Mouse (Mus musculus) kidney, postnatal 0 days (tissue): ENCODE data around the gene Sgsm2. TPM values are rescaled to one million over a fixed set of nuclear protein-coding genes. Genes with fewer than 3 reads are reported as not detected.

Experiments
- ATAC-seq: fragments of 200-750 bp; cut with Nextera tagmentation; replicated peaks from 2 replicates; pipeline ENCODE4 v1.8.0; 2017; ENCODE audit warnings: low read depth, moderate number of reproducible peaks, moderate TSS enrichment, moderate library complexity; ENCODE audit not compliant: low FRiP score
- DNase-seq: peaks from one replicate; pipeline ENCODE4 v3.0.0-alpha.2; 2016; ENCODE audit warnings: low spot score
- H3K27ac ChIP-seq: fragments of 300-500 bp; sonication (generic); 2 replicates; pipeline ENCODE4 v1.5.1; 2014; ENCODE audit warnings: mild to moderate bottlenecking
- H3K27me3 ChIP-seq: fragments of 300-500 bp; sonication (generic); 2 replicates; pipeline ENCODE4 v1.6.1; 2014; ENCODE audit warnings: low read length, mixed read lengths; ENCODE audit not compliant: insufficient read depth
- H3K36me3 ChIP-seq: fragments of 300-500 bp; sonication (generic); 2 replicates; pipeline ENCODE4 v1.6.1; 2014; ENCODE audit warnings: low read length, mixed read lengths; ENCODE audit not compliant: insufficient read depth
- H3K4me1 ChIP-seq: fragments of 300-500 bp; sonication (generic); replicated peaks from 2 replicates; pipeline ENCODE4 v1.6.1; 2014; ENCODE audit warnings: antibody characterized with exemption, low read length, mixed read lengths; ENCODE audit not compliant: insufficient read depth
- H3K4me2 ChIP-seq: fragments of 300-500 bp; sonication (generic); 2 replicates; pipeline ENCODE4 v1.6.1; 2014; ENCODE audit warnings: mild to moderate bottlenecking, low read length, moderate library complexity, mixed read lengths
- H3K4me3 ChIP-seq: fragments of 300-500 bp; sonication (generic); replicated peaks from 2 replicates; pipeline ENCODE4 v1.5.1; 2014; ENCODE audit warnings: low read depth, low read length
- H3K9ac ChIP-seq: fragments of 300-500 bp; sonication (generic); 2 replicates; pipeline ENCODE4 v1.6.1; 2014; ENCODE audit warnings: low read depth, low read length
- H3K9me3 ChIP-seq: fragments of 300-500 bp; sonication (generic); replicated peaks from 2 replicates; pipeline ENCODE4 v1.6.1; 2016; ENCODE audit warnings: low read length, inconsistent platforms, mixed read lengths
- CTCF ChIP-seq: IDR thresholded peaks from 2 replicates; pipeline ENCODE4 v1.5.1; 2016; ENCODE audit warnings: antibody characterized with exemption, low read depth, mild to moderate bottlenecking, moderate library complexity
- whole genome bisulfite sequencing: fragments of 180-500 bp; shearing (Covaris S2); extraction: QIAGEN DNeasy Blood & Tissue Kit; methylation state at CpG from one replicate; pipeline ENCODE4 v1.1.7; 2014; 5-methylcytosine and 5-hydroxymethylcytosine counted together
- microRNA-seq: library from miRNA; unstranded; fragments of <30 nt; microRNA quantifications from one replicate; pipeline ENCODE4, GENCODE M21; 2016
- polyA plus RNA-seq: library from polyadenylated mRNA; unstranded; fragments of >200 nt; fragmentation: Nextera tagmentation; extraction: Ambion mirVana; gene quantifications from 2 replicates; pipeline ENCODE4 v1.2.1, GENCODE M21; 2015

Gene Sgsm2
- polyA plus RNA-seq, 1 experiment from 2014 or later = 4.9 TPM

DNA sequence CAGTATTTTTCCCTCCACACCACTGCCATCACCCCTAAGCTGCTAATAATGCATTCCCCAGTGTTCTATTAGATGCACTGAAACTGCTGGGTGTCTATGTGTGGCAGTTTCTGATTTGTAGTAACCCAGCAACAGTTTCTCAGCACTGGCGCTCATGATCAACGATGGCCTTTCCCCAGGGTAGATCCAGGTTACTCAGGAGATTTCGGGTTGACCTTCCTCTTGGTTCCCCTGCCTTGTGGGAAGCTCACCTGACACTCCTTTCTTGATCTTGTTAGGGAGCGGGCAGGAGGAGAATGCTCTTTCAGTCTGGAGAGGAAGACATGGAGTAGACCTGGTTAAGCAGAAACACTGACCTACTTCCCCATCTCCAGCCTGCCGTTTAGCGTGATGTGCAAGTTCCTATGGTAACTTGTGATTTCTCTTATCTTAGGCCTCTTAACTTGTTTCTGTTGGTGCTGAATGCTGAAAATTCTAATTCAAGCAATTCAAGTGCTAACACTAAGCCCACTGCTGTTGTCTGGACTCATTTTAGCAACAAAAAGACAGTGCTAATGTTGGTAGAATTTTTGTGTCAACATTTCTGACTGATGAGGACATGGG is 88.5 kb downstream of the Sgsm2 start:
- no peak for TF ChIP-seq CTCF
- Histone ChIP-seq H3K4me3 (no peak overlapping the region), H3K27me3 (no peaks in the 10 kb centered on the region), H3K9ac (no peak overlapping the region), H3K27ac (no peak overlapping the region), H3K9me3 (no peaks in the 10 kb centered on the region), H3K4me1 (no peaks in the 10 kb centered on the region), H3K4me2 (no peak overlapping the region), H3K36me3 (peaks cover 27% of the 10 kb centered on the region)
- no peak for DNase-seq
- no peak for ATAC-seq
- 96% methylated on average over 6 of the region's 6 CpGs for WGBS

DNA sequence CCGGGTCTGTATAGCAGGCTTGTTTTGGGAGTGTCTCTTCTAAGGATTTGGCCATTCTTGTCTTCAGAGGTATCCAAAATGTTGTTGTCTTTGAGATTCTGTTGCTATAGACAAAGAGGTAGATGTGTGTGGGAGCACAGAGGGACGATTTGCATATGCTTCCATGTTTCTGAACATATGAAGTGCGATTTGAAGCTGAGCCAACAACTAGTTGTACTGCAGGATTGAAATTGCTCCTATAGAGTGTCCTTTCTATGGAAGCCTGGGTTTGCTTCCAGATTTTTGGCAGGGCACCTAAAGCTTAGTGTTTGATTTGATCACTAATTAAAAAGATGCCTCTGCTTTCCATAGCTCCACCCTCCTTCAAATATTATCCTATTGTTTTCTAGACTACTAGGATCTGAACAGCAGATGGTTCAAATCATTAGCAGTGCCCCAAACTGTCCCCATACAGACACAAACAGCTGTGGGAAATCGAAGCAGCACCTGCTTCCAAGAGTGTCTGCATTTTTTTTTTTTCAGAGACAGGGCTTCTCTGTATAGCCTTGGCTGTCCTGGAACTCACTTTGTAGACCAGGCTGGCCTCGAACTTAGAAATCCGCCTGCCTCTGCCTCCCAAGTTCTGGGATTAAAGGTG is 89.5 kb downstream of the Sgsm2 start:
- Histone ChIP-seq H3K9me3 (no peaks in the 10 kb centered on the region), H3K4me1 (no peaks in the 10 kb centered on the region), H3K4me3 (no peak overlapping the region), H3K4me2 (no peak overlapping the region), H3K36me3 (peaks cover 24% of the 10 kb centered on the region), H3K9ac (no peak overlapping the region), H3K27me3 (no peaks in the 10 kb centered on the region), H3K27ac (no peak overlapping the region)
- ATAC-seq = no peak
- no peak for TF ChIP-seq CTCF
- WGBS = 85% methylated on average over 6 of the region's 6 CpGs
- no peak for DNase-seq

DNA sequence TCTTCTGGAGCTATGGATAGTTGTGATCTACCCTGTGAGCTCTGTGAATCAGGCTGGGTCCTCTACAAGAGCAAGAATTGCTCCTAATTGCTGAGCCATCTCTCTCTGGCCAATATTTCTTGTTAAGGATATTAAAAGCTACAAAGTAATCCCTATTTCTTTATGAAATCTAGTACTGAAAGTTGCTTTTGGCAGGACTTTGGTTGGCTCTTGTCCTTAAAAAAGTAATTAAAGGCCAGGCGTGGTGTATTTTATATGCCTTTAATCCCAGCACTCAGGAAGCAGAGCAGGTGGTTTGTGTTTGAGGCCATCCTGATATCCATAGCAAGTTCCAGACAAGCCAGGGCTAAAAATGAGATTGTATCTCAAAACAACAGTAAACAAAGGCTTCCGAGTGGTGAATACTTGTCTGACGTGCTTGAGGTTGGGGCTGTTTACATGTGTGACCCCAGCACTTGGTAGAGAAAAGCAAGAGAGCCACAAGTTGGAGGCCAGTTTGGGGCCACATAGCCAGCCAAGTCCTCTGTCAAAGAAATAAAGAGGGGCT is 92.7 kb downstream of the Sgsm2 start:
- Histone ChIP-seq H3K4me1 (no peaks in the 10 kb centered on the region), H3K27me3 (no peaks in the 10 kb centered on the region), H3K36me3 (peaks cover 22% of the 10 kb centered on the region), H3K27ac (no peak overlapping the region), H3K9me3 (no peaks in the 10 kb centered on the region), H3K9ac (no peak overlapping the region), H3K4me2 (no peak overlapping the region), H3K4me3 (no peak overlapping the region)
- WGBS = 67% methylated on average over 3 of the region's 3 CpGs
- ATAC-seq (no peak), DNase-seq (peak; percentile 2)
- no peak for TF ChIP-seq CTCF

DNA sequence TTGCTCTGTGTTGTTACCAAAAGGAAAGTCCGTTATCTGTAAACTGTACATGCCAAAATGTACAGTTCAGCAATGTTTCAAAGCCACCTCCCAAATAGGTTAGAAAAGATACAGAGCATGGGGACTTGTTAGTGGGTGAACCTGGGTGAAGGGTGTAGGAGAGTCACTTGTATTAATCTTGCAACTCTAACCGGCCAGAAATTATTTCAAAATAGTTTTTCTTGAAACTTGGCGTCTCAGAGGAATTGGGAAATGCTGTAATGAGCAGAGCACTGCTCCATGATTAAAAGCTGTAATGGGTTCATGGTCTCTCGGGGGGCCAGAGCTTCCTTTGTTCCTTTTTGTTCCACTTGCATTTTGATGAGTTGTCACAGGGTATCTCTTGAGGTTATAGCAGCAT is 96.2 kb downstream of the Sgsm2 start:
- ATAC-seq (no peak), DNase-seq (no peak)
- H3K9me3 ChIP-seq = no peaks in the 10 kb centered on the region
- H3K4me2 ChIP-seq = no peak overlapping the region
- H3K4me3 ChIP-seq = no peak overlapping the region
- H3K27ac ChIP-seq = no peak overlapping the region
- H3K27me3 ChIP-seq = no peaks in the 10 kb centered on the region
- no peaks in the 10 kb centered on the region for H3K4me1 ChIP-seq
- WGBS = 94% methylated on average over 4 of the region's 4 CpGs
- no peak for TF ChIP-seq CTCF
- H3K36me3 ChIP-seq = peaks cover 25% of the 10 kb centered on the region
- no peak overlapping the region for H3K9ac ChIP-seq

Small RNAs within 50 kb of the gene (microRNA-seq; reads per million reads assigned to microRNA genes)
- gene Mir6926 = not detected

Other genes with a start within 250 kb of the Sgsm2 start
- 32.6 TPM in 2 replicates for gene Cluh, start 247.6 kb downstream of the Sgsm2 start, polyA plus RNA-seq
- gene Pafah1b1, start 172.4 kb downstream of the Sgsm2 start, polyA plus RNA-seq = 51.4 and 53.0 TPM in 2 replicates
- gene Mettl16, start 126.2 kb downstream of the Sgsm2 start, polyA plus RNA-seq = 27.1 and 31.6 TPM in 2 replicates
- 5.5 and 5.7 TPM in 2 replicates for gene Mnt, start 66.1 kb downstream of the Sgsm2 start, polyA plus RNA-seq
- 31.6 and 32.7 TPM in 2 replicates for gene Tsr1, start 1.0 kb upstream of the Sgsm2 start, polyA plus RNA-seq
- 11.9 and 12.5 TPM in 2 replicates for gene Smg6, start 28.8 kb upstream of the Sgsm2 start, polyA plus RNA-seq
- 23.3 and 24.4 TPM in 2 replicates for gene Srr, start 28.9 kb upstream of the Sgsm2 start, polyA plus RNA-seq